Mouse (Mus musculus): ENCODE data around the gene Zfp704. TPM values are rescaled to one million over a fixed set of nuclear protein-coding genes. Genes with fewer than 3 reads are reported as not detected.

The Zfp704 gene
- polyA plus RNA-seq, 1 experiment = 0.80 TPM

DNA sequence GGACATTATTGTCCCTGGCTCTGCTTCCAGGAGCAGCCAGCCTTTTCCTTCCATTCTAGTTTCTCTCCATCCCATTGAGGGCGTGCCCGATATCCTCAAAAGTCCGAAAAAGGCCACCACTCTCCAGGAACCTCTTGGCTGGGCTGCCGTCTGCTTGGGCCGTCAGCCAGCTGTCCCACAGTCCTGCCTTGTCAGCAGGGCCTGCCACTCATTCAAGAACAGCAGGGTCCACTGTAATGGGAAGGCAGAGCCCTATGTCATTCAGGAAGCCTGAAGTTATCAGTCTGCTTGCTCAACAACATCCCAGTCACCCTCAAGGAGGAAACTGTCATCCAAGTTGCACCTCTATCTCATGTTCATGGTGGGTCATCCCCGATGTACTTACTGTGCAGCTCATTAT is 128.5 kb downstream of the Zfp704 start:
- Histone ChIP-seq H3K27me3 (ENCODE audit: control insufficient read depth, insufficient read depth, insufficient read length) (no peaks in the 10 kb centered on the region), H3ac (ENCODE audit: control insufficient read depth, insufficient read length) (no peak overlapping the region), H3K79me2 (ENCODE audit: control insufficient read depth, insufficient read depth) (no peaks in the 10 kb centered on the region), H3K4me2 (ENCODE audit: low read depth) (no peak overlapping the region), H3K4me3 (no peak overlapping the region), H3K36me3 (ENCODE audit: control insufficient read depth, insufficient read depth) (no peaks in the 10 kb centered on the region)
- TF ChIP-seq MYOG (IDR thresholded peaks at IDR 0.05; ENCODE audit: control insufficient read depth in 1 of 3, insufficient read depth in 1 of 3, insufficient read length in 2 of 3, low read depth in 2 of 3) = no peak
- TF ChIP-seq TCF3 (IDR thresholded peaks at IDR 0.05; ENCODE audit: insufficient read length, low read depth) = no peak
- TF ChIP-seq POLR2A (IDR thresholded peaks at IDR 0.05; ENCODE audit: insufficient read length, low read depth) = no peak

DNA sequence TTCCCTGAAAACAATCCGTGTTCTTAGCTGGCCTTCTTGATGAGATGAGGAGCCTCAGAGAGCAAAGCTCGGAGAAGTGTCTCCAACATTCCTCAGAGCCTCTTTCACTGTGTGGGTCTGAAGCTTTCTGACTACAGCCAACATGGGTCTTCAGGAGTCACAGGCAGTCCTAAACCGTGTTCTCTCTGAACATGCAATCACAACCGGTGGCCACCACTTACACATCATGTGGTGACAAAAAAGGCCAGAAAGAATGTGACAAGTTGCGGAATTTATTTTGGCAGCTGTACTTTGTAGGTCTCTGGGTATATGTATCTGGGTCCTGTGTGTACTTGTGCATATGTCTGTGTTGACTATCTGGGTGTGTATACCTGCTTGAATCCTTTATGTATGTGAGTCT is 128.9 kb downstream of the Zfp704 start:
- Histone ChIP-seq H3K4me3 (no peak overlapping the region), H3K4me2 (ENCODE audit: low read depth) (no peak overlapping the region), H3K79me2 (ENCODE audit: control insufficient read depth, insufficient read depth) (no peaks in the 10 kb centered on the region), H3ac (ENCODE audit: control insufficient read depth, insufficient read length) (no peak overlapping the region), H3K36me3 (ENCODE audit: control insufficient read depth, insufficient read depth) (no peaks in the 10 kb centered on the region), H3K27me3 (ENCODE audit: control insufficient read depth, insufficient read depth, insufficient read length) (no peaks in the 10 kb centered on the region)
- TF ChIP-seq MYOD1 (IDR thresholded peaks at IDR 0.05; ENCODE audit: control insufficient read depth in 1 of 3, insufficient read length in 2 of 3, low read depth in 2 of 3) (no peak), USF1 (IDR thresholded peaks at IDR 0.05; ENCODE audit: low read depth) (no peak), MAX (IDR thresholded peaks at IDR 0.05; ENCODE audit: low read depth) (no peak), E2F4 (IDR thresholded peaks at IDR 0.05; ENCODE audit: insufficient read depth) (no peak), TCF3 (IDR thresholded peaks at IDR 0.05; ENCODE audit: insufficient read length, low read depth) (no peak), POLR2A (IDR thresholded peaks at IDR 0.05; ENCODE audit: insufficient read length, low read depth) (no peak), CEBPB (IDR thresholded peaks at IDR 0.05; ENCODE audit: insufficient read depth, poor library complexity, severe bottlenecking) (no peak), REST (IDR thresholded peaks at IDR 0.05; ENCODE audit: insufficient read depth, insufficient read length) (no peak), TCF12 (IDR thresholded peaks at IDR 0.05; ENCODE audit: insufficient read depth, poor library complexity, severe bottlenecking) (no peak), MYOG (IDR thresholded peaks at IDR 0.05; ENCODE audit: control insufficient read depth in 1 of 3, insufficient read depth in 1 of 3, insufficient read length in 2 of 3, low read depth in 2 of 3) (no peak), POLR2AphosphoS2 (IDR thresholded peaks at IDR 0.05; ENCODE audit: insufficient read length, low read depth) (no peak), SRF (IDR thresholded peaks at IDR 0.05; ENCODE audit: control insufficient read depth, insufficient read length, low read depth) (no peak)

DNA sequence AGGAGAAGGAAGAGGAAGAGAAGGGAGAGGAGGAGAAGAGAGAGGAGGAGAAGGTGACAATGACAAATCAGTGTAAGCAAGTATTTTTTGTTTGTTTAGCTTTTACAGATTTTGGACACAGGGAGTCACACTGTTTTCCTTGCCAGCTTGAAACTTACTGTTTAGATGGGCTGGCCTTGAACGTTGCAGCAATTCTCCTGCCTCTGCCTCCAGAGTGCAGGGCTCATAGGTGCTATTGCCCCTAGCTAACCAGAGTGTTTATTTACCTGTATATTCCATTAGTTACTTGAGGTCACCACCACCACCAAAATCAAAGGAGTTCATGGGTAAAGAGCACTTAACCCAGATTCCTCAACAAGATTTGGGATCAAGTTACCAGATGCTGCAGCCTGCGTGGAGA is 132.5 kb downstream of the Zfp704 start:
- no peak overlapping the region for H3K4me2 ChIP-seq (ENCODE audit: low read depth)
- no peak overlapping the region for H3ac ChIP-seq (ENCODE audit: control insufficient read depth, insufficient read length)
- H3K4me3 ChIP-seq = no peak overlapping the region
- no peak for TF ChIP-seq POLR2A (IDR thresholded peaks at IDR 0.05; ENCODE audit: insufficient read length, low read depth)
- no peak for TF ChIP-seq REST (IDR thresholded peaks at IDR 0.05; ENCODE audit: insufficient read depth, insufficient read length)
- TF ChIP-seq TCF12 (IDR thresholded peaks at IDR 0.05; ENCODE audit: insufficient read depth, poor library complexity, severe bottlenecking) = no peak
- H3K36me3 ChIP-seq (ENCODE audit: control insufficient read depth, insufficient read depth) = no peaks in the 10 kb centered on the region
- H3K27me3 ChIP-seq (ENCODE audit: control insufficient read depth, insufficient read depth, insufficient read length) = no peaks in the 10 kb centered on the region
- no peaks in the 10 kb centered on the region for H3K79me2 ChIP-seq (ENCODE audit: control insufficient read depth, insufficient read depth)

DNA sequence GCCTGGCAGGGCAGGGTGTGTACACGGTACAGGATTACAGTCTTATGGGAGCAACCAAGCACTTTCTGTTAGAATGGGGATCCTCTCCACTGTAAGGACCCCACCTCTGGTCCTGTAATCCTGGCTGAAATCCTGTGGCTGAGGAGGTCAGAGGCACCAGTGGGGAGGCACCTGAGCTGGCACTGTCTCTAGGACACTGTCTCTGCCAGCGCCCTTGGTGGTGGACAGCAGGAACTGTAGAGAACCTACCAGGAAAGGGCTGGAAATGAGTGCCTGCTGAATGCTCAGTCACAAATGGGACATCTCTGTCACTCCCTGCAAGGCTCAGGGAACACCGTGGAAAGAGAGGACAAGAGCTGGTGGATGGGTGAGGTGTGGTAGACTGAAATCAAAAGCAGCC is 133.5 kb downstream of the Zfp704 start:
- TF ChIP-seq POLR2AphosphoS2 (IDR thresholded peaks at IDR 0.05; ENCODE audit: insufficient read length, low read depth) = no peak
- TF ChIP-seq USF1 (IDR thresholded peaks at IDR 0.05; ENCODE audit: low read depth) = no peak
- no peak for TF ChIP-seq TCF3 (IDR thresholded peaks at IDR 0.05; ENCODE audit: insufficient read length, low read depth)
- TF ChIP-seq CEBPB (IDR thresholded peaks at IDR 0.05; ENCODE audit: insufficient read depth, poor library complexity, severe bottlenecking) = no peak
- no peak for TF ChIP-seq MYOD1 (IDR thresholded peaks at IDR 0.05; ENCODE audit: control insufficient read depth in 1 of 3, insufficient read length in 2 of 3, low read depth in 2 of 3)
- TF ChIP-seq MAX (IDR thresholded peaks at IDR 0.05; ENCODE audit: low read depth) = no peak
- no peak for TF ChIP-seq SRF (IDR thresholded peaks at IDR 0.05; ENCODE audit: control insufficient read depth, insufficient read length, low read depth)
- TF ChIP-seq E2F4 (IDR thresholded peaks at IDR 0.05; ENCODE audit: insufficient read depth) = no peak
- TF ChIP-seq TCF12 (IDR thresholded peaks at IDR 0.05; ENCODE audit: insufficient read depth, poor library complexity, severe bottlenecking) = no peak
- TF ChIP-seq REST (IDR thresholded peaks at IDR 0.05; ENCODE audit: insufficient read depth, insufficient read length) = no peak
- no peak for TF ChIP-seq POLR2A (IDR thresholded peaks at IDR 0.05; ENCODE audit: insufficient read length, low read depth)
- no peak for TF ChIP-seq MYOG (IDR thresholded peaks at IDR 0.05; ENCODE audit: control insufficient read depth in 1 of 3, insufficient read depth in 1 of 3, insufficient read length in 2 of 3, low read depth in 2 of 3)
- no peak overlapping the region for H3ac ChIP-seq (ENCODE audit: control insufficient read depth, insufficient read length)
- no peaks in the 10 kb centered on the region for H3K27me3 ChIP-seq (ENCODE audit: control insufficient read depth, insufficient read depth, insufficient read length)
- H3K79me2 ChIP-seq (ENCODE audit: control insufficient read depth, insufficient read depth) = no peaks in the 10 kb centered on the region
- H3K4me3 ChIP-seq = no peak overlapping the region
- no peak overlapping the region for H3K4me2 ChIP-seq (ENCODE audit: low read depth)
- H3K36me3 ChIP-seq (ENCODE audit: control insufficient read depth, insufficient read depth) = no peaks in the 10 kb centered on the region

DNA sequence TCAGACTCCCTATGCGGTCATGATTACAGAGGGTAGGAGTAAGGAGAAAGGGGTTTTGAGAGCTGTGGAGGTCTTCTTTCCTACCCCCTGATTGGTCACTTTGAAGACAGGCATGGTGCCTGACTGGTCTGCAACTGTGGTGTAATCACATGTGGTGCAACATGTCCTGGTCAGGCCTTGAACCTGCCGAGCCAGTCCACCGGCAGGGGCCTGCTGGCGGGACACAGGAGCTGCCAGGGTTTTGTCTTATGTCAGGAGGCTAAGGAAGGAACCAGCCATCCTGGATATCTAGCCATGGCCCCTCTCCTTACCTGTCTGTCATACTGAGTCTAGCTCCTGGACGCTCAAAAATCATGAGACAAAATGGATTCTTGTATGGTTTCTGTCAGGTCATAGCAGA is 134.4 kb downstream of the Zfp704 start:
- Histone ChIP-seq H3K4me2 (ENCODE audit: low read depth) (no peak overlapping the region), H3K79me2 (ENCODE audit: control insufficient read depth, insufficient read depth) (no peaks in the 10 kb centered on the region), H3K27me3 (ENCODE audit: control insufficient read depth, insufficient read depth, insufficient read length) (no peaks in the 10 kb centered on the region), H3K36me3 (ENCODE audit: control insufficient read depth, insufficient read depth) (no peaks in the 10 kb centered on the region), H3K4me3 (no peak overlapping the region), H3ac (ENCODE audit: control insufficient read depth, insufficient read length) (no peak overlapping the region)
- TF ChIP-seq TCF3 (IDR thresholded peaks at IDR 0.05; ENCODE audit: insufficient read length, low read depth) = no peak
- TF ChIP-seq POLR2AphosphoS2 (IDR thresholded peaks at IDR 0.05; ENCODE audit: insufficient read length, low read depth) = no peak
- TF ChIP-seq MAX (IDR thresholded peaks at IDR 0.05; ENCODE audit: low read depth) = no peak
- TF ChIP-seq MYOD1 (IDR thresholded peaks at IDR 0.05; ENCODE audit: control insufficient read depth in 1 of 3, insufficient read length in 2 of 3, low read depth in 2 of 3) = no peak
- TF ChIP-seq E2F4 (IDR thresholded peaks at IDR 0.05; ENCODE audit: insufficient read depth) = no peak
- no peak for TF ChIP-seq USF1 (IDR thresholded peaks at IDR 0.05; ENCODE audit: low read depth)
- TF ChIP-seq SRF (IDR thresholded peaks at IDR 0.05; ENCODE audit: control insufficient read depth, insufficient read length, low read depth) = no peak
- no peak for TF ChIP-seq POLR2A (IDR thresholded peaks at IDR 0.05; ENCODE audit: insufficient read length, low read depth)
- TF ChIP-seq MYOG (IDR thresholded peaks at IDR 0.05; ENCODE audit: control insufficient read depth in 1 of 3, insufficient read depth in 1 of 3, insufficient read length in 2 of 3, low read depth in 2 of 3) = no peak
- TF ChIP-seq REST (IDR thresholded peaks at IDR 0.05; ENCODE audit: insufficient read depth, insufficient read length) = no peak
- TF ChIP-seq CEBPB (IDR thresholded peaks at IDR 0.05; ENCODE audit: insufficient read depth, poor library complexity, severe bottlenecking) = no peak
- no peak for TF ChIP-seq TCF12 (IDR thresholded peaks at IDR 0.05; ENCODE audit: insufficient read depth, poor library complexity, severe bottlenecking)
